Mouse (Mus musculus): Measurements from ENCODE around the gene Elane.

Elane gene

GRCm38 (mm10) chr10:79864351-79865188 is 21.5 kb upstream of the Elane start:
- H3K27me3 ChIP-seq (ENCODE audit: control insufficient read depth, insufficient read depth, low read length, poor library complexity, severe bottlenecking): no peaks in the 10 kb centered on the region
- H3K36me3 ChIP-seq (ENCODE audit: control insufficient read depth, insufficient read depth, low read length, poor library complexity, severe bottlenecking): peaks cover 19% of the 10 kb centered on the region
- DNase-seq (ENCODE audit: low read depth, low spot score): no peak

DNA sequence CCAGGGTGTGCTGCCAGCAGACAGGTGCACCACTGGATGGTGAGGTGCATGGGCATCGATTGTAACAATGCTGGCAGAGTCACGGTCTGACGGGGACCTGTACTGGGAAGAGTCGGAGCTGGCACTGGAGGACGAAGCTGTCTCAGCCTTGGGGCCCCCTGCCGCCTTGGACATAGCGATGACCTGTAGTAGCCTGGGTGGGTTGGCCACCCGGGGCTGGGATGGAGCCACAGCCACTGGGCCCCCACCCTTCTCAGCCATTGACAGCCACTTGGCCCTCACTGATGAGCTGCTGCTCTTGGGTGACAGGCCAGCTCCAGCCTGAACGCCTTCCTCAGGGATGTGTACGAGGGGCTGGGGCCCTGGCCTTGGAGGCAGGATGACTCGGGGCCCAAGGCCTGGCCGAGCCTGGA is 20.9 kb upstream of the Elane start:
- no peak for DNase-seq (ENCODE audit: low read depth, low spot score)
- H3K36me3 ChIP-seq (ENCODE audit: control insufficient read depth, insufficient read depth, low read length, poor library complexity, severe bottlenecking): peaks cover 14% of the 10 kb centered on the region
- no peaks in the 10 kb centered on the region for H3K27me3 ChIP-seq (ENCODE audit: control insufficient read depth, insufficient read depth, low read length, poor library complexity, severe bottlenecking)

DNA sequence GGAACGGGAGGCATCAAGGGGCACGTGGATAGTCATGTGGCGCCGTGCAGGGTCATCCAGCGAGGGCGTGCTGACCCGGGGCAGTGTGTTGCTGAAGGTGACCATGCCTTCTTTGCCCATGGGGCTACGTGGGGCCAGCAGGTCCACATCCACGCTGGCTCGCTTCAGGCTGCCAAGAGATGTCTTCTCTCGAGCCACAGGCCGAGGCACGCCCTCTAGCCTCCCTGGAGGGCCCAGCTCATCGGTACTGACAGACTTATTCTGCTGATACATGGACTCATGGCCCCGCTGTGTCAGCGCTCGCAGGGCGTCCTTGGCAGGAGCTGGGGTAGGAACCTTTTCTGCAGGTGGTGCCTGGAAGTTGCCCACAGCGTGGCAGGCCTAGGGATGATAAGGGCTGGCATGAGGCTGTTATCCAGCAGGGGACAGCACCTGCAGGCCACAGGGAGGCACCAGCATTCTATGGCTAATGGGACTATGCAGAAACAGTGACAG is 20.2 kb upstream of the Elane start:
- no peak for DNase-seq (ENCODE audit: low read depth, low spot score)
- no peaks in the 10 kb centered on the region for H3K27me3 ChIP-seq (ENCODE audit: control insufficient read depth, insufficient read depth, low read length, poor library complexity, severe bottlenecking)
- H3K36me3 ChIP-seq (ENCODE audit: control insufficient read depth, insufficient read depth, low read length, poor library complexity, severe bottlenecking): peaks cover 10% of the 10 kb centered on the region

DNA sequence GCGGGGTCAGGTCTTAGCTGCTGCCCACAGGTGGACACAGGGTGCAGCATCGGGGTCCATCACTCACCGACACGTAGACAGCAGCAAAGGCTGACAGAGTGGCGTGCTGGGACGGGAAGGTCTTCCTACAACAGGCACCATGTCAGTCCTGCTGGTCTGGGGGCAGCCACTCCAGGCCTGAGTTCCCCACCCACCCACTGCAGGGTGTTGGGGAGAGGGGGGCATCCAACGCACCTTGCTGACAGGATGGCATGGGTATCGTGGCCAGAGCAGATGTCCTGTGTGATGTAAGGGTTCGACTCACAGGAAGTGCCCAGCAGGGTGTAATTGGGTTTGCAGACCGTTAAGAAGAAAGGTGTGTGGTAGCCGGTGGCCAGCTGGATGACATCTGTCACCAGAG is 19.4 kb upstream of the Elane start:
- Histone ChIP-seq H3K36me3 (ENCODE audit: control insufficient read depth, insufficient read depth, low read length, poor library complexity, severe bottlenecking) (peaks cover 5% of the 10 kb centered on the region), H3K27me3 (ENCODE audit: control insufficient read depth, insufficient read depth, low read length, poor library complexity, severe bottlenecking) (no peaks in the 10 kb centered on the region)
- no peak for DNase-seq (ENCODE audit: low read depth, low spot score)

DNA sequence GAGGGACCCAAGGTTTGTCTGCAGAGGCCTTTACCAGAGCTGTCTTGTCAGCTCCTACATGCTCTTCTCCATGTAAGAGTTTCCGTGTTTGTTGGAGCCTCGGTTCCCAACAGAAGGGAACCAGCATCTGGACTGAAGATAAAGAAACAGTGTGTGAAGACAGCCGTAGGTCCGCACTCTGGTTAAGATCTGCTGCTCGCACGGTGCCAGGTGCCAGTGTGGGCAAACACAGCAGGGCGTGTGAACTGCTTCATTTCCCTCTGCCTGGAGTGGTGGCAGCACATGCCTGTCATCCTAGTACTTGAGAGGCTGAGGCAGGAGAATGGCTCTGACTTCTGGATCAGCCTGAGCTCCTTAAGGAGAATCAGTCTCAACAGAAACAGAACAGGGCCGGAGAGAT is 14.2 kb upstream of the Elane start:
- Histone ChIP-seq H3K27me3 (ENCODE audit: control insufficient read depth, insufficient read depth, low read length, poor library complexity, severe bottlenecking) (no peaks in the 10 kb centered on the region), H3K36me3 (ENCODE audit: control insufficient read depth, insufficient read depth, low read length, poor library complexity, severe bottlenecking) (no peaks in the 10 kb centered on the region)
- no peak for DNase-seq (ENCODE audit: low read depth, low spot score)

DNA sequence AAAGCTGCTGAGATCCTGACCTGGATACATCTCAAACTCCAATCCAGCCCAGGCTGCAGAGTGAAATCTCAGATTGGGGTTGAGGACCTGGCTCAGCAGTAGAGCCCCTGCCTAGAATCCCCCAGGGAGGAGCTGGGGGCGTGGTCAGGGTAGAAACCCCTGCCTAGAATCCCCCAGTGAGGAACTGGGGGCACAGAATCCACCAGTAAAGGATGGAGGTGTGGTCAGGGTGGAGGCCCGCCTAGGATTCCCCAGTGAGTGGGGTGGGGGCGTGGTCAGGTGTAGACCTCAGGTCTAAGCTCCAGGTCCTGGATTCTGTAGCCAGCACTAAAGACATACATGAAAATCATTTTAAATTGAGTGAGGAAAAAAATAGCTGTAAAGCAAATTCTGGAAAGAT is 13.2 kb upstream of the Elane start:
- DNase-seq (ENCODE audit: low read depth, low spot score): no peak
- Histone ChIP-seq H3K36me3 (ENCODE audit: control insufficient read depth, insufficient read depth, low read length, poor library complexity, severe bottlenecking) (no peaks in the 10 kb centered on the region), H3K27me3 (ENCODE audit: control insufficient read depth, insufficient read depth, low read length, poor library complexity, severe bottlenecking) (no peaks in the 10 kb centered on the region)

- no peaks in the 10 kb centered on the region for H3K27me3 ChIP-seq (ENCODE audit: control insufficient read depth, insufficient read depth, low read length, poor library complexity, severe bottlenecking)
Observed at GRCm38 (mm10) chr10:79873313-79873712, 12.7 kb upstream of the Elane start.

DNA sequence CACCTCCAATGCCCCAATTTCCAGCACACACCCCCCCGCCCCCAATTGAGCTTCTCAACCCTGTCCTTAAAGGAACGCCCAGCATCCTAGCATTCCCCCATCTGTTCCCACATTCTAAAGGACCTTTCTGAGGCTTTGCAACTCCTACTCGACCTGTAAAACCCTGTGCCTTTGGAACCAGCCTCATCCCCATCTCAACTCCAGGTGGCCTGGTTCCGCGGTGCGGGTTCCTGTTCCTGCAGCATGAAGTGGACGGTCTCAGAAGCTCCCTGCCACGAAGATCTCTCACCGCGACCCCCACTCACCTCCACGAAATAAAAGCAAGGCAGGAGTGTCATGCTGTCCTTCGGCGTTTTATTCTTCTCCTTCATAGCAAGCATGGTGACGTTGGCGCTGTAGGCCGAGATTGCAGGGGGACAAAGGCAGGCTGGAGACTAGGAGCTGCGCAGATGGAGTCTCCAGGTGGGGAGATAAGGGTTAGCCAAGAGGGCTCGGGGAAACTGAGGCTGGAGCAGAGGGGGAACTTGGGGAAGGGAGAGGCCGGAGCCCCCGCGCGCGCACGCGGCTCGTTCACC is 12.2 kb upstream of the Elane start:
- H3K27me3 ChIP-seq (ENCODE audit: control insufficient read depth, insufficient read depth, low read length, poor library complexity, severe bottlenecking): no peaks in the 10 kb centered on the region
- H3K36me3 ChIP-seq (ENCODE audit: control insufficient read depth, insufficient read depth, low read length, poor library complexity, severe bottlenecking): no peaks in the 10 kb centered on the region
- DNase-seq (ENCODE audit: low read depth, low spot score): no peak

More at GRCm38 (mm10) chr10:79873313-79873712, 12.7 kb upstream of the Elane start:
- H3K36me3 ChIP-seq (ENCODE audit: control insufficient read depth, insufficient read depth, low read length, poor library complexity, severe bottlenecking): no peaks in the 10 kb centered on the region
- DNase-seq (ENCODE audit: low read depth, low spot score): no peak

DNA sequence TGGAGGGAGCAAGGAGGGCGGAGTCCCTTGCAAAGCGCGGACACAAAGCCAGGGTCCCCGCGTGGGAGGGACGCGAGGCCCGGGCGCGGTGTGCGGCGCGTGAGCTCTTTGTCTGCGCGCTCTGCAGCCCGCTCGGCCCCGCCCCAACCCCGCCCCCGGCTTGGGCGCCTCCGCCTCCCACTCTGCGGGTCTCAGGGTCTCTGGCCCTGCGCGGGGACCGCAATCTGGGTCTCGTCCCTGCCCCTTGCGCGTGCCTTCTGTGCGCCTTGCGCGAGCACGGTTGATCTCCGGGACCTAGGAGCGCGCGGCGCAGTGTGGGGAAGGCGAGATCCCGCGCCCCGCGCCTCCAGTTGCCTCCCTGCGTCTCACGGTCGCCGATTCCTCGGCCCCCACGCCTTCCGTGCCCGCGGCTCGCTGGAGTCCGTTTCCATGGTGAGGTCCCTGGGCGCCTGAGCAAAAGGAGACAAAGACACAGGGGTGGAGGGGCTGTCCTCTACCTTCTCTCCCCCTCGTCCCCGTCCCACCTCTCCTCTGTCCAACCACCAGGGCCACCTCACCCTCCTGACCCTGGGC is 11.7 kb upstream of the Elane start, which contains the start of the genes Prtn3 and Plppr3:
Gene Prtn3, plus strand, starts transcription at position 187 of the 573 bp plus-strand sequence.
Gene Plppr3, minus strand, starts transcription at position 345 of the 573 bp plus-strand sequence.
- H3K36me3 ChIP-seq (ENCODE audit: control insufficient read depth, insufficient read depth, low read length, poor library complexity, severe bottlenecking): no peaks in the 10 kb centered on the region
- peak; percentile 45 for DNase-seq (ENCODE audit: low read depth, low spot score)
- H3K27me3 ChIP-seq (ENCODE audit: control insufficient read depth, insufficient read depth, low read length, poor library complexity, severe bottlenecking): no peaks in the 10 kb centered on the region

GRCm38 (mm10) chr10:79877174-79877573 is 8.9 kb upstream of the Elane start:
- DNase-seq (ENCODE audit: low read depth, low spot score): peak; percentile 49
- no peaks in the 10 kb centered on the region for H3K27me3 ChIP-seq (ENCODE audit: control insufficient read depth, insufficient read depth, low read length, poor library complexity, severe bottlenecking)
- H3K36me3 ChIP-seq (ENCODE audit: control insufficient read depth, insufficient read depth, low read length, poor library complexity, severe bottlenecking): no peaks in the 10 kb centered on the region

- Histone ChIP-seq H3K27me3 (ENCODE audit: control insufficient read depth, insufficient read depth, low read length, poor library complexity, severe bottlenecking) (no peaks in the 10 kb centered on the region), H3K36me3 (ENCODE audit: control insufficient read depth, insufficient read depth, low read length, poor library complexity, severe bottlenecking) (no peaks in the 10 kb centered on the region)
- DNase-seq (ENCODE audit: low read depth, low spot score): no peak
Observed at GRCm38 (mm10) chr10:79877757-79878156, 8.3 kb upstream of the Elane start.

GRCm38 (mm10) chr10:79879527-79879926 is 6.5 kb upstream of the Elane start:
- DNase-seq (ENCODE audit: low read depth, low spot score): no peak
- Histone ChIP-seq H3K27me3 (ENCODE audit: control insufficient read depth, insufficient read depth, low read length, poor library complexity, severe bottlenecking) (no peaks in the 10 kb centered on the region), H3K36me3 (ENCODE audit: control insufficient read depth, insufficient read depth, low read length, poor library complexity, severe bottlenecking) (no peaks in the 10 kb centered on the region)

DNA sequence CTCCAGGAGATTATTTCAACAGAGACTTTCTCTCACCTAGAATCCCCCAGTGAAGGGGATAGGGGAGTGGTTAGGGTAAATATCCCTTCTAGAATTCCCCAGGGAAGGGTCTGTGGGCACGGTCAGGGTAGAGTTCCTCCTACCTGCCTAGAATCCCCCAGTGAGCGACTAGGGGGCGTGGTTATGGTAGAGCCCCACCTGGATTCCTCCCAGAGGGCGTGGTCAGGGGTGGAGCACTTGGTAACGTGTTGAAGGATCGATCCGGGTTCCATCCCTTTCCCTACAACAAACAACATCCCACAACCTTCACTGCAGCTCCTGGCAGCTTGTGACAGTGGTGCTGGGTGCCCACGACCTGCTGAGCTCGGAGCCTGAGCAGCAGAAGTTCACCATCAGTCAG is 5.3 kb upstream of the Elane start:
- Histone ChIP-seq H3K36me3 (ENCODE audit: control insufficient read depth, insufficient read depth, low read length, poor library complexity, severe bottlenecking) (no peaks in the 10 kb centered on the region), H3K27me3 (ENCODE audit: control insufficient read depth, insufficient read depth, low read length, poor library complexity, severe bottlenecking) (no peaks in the 10 kb centered on the region)
- DNase-seq (ENCODE audit: low read depth, low spot score): peak; percentile 52

GRCm38 (mm10) chr10:79881981-79882380 is 4.1 kb upstream of the Elane start:
- no peaks in the 10 kb centered on the region for H3K27me3 ChIP-seq (ENCODE audit: control insufficient read depth, insufficient read depth, low read length, poor library complexity, severe bottlenecking)
- no peak for DNase-seq (ENCODE audit: low read depth, low spot score)
- H3K36me3 ChIP-seq (ENCODE audit: control insufficient read depth, insufficient read depth, low read length, poor library complexity, severe bottlenecking): no peaks in the 10 kb centered on the region

All from splenic B cell, adult 2 months (primary cell).